Mouse (Mus musculus): ENCODE data around the gene Il10.

Il10 gene

DNA sequence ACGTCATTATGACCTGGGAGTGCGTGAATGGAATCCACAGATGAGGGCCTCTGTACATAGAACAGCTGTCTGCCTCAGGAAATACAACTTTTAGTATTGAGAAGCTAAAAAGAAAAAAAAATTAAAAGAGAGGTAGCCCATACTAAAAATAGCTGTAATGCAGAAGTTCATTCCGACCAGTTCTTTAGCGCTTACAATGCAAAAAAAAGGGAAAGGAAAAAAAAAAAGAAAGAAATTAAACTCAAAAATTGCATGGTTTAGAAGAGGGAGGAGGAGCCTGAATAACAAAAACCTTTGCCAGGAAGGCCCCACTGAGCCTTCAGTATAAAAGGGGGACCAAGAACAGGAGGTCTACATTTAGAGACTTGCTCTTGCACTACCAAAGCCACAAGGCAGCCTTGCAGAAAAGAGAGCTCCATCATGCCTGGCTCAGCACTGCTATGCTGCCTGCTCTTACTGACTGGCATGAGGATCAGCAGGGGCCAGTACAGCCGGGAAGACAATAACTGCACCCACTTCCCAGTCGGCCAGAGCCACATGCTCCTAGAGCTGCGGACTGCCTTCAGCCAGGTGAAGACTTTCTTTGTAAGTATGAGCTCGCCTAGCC is at the start of gene Il10:
Gene Il10, plus strand, starts transcription at position 354 of the 607 bp plus-strand sequence.
- no peak for DNase-seq

DNA sequence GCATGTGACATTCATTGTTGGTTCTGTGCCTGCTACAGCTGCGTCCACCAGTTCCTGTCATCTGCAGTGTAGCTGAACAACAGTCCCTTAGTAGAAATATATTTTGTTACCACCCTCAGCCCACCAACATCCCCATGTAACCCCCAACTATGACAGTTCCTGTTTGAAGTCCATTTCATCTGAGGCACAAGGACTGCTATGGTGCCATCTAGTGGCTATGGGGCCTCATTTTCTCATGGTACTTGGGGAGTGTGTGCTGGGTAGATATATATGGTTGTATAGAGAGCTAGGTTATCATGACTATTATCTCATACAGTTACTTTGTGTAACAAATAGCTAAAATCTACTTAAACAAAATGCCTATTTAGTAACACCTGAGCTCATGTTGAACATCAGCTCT is 40.2 kb upstream of the Il10 start:
- peak; percentile 70 for DNase-seq

DNA sequence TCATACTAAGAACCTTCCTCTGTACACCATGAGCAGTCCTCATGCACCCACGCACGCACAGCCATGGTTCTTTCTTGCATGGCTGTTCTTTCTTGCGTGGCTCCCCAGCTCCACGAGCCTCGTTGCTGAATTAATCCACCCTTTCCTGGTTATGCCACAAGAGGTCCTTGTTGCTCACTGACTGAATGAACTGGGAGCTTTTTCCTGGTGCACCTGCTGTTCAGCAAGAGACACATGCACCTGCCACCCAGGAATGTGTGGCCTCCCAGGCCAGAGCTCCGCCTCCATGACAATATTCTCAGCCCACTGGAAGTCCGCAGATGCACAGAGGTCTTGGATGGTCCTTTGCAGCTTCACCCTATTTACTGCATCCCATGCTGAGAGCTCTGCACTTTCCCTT is 35.2 kb upstream of the Il10 start:
- DNase-seq = peak; percentile 17

DNA sequence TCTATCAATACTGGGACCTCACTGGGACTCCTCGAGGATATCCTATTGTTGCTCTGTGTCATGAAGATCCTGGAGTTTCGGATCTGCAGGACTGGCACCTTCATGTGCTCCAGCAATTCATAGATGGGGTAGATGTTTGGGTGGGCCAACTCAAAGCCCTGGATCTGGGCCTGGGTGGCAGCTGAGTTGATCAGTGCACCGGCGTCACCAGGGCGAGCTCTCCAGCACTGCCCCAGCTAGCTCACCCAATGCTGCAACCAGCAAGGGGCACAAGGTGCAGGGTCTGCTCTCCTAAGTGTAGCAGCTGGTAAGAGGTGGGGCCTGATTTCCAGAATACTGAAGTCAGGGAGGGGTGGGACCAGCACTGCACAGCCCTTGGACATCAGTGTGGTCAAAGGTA is 32.6 kb upstream of the Il10 start:
- DNase-seq = no peak

DNA sequence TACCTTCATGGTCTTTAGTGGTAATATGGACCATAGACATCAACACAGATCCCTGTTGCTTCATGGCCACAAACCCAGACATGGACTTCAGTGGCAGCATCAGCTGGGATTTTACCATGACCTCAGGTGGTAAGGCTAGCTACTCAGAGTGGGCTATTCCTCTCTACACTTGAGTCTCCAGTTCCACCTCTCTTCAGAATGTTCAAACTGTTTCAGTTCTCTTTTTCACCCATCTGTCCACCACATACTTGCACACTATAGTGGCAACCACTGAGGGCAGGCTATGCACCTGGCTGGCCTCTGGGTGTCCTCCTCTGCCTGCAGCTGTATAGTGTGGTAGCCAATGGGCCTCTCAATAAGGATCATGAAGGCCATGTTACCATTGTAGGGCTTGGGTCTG is 32.2 kb upstream of the Il10 start:
- no peak for DNase-seq

DNA sequence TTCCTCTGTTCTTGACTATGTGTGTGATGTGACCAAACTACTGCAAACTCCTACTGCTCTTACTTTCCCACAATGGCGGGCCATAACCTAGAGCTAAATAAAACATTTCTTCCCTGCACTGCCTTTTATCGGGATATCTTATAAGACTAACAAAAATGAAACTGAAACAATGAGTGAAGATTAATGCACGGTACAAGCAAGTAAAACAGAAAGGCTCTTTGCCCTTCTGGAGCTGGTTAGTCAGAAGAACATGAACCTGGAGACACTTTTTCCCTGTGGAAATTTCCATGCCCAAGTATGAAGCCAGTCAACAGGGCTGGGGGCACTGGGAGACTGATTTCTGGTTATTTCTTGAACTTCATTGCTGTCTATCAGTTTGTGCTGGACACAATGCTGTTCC is 30.3 kb upstream of the Il10 start:
- DNase-seq = no peak

DNA sequence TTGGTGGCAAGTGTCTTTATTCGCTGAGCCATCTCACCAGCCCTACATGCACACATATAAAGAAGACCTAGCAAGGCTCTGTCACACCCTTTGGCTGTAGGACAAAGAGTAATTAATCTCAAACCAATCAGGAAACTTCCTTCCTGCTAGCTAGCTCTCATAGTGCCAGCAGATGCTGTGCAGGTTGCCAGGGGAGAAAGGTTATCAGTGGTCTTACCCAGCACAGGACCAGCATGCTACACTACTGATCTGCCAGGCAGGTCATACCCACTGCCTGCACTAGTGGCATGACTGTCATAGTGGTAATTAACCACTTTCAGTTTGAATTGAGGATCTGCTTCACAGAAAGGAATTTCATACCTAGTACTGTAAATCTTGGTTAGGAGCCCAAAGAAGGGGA is 29.2 kb upstream of the Il10 start:
- no peak for DNase-seq

DNA sequence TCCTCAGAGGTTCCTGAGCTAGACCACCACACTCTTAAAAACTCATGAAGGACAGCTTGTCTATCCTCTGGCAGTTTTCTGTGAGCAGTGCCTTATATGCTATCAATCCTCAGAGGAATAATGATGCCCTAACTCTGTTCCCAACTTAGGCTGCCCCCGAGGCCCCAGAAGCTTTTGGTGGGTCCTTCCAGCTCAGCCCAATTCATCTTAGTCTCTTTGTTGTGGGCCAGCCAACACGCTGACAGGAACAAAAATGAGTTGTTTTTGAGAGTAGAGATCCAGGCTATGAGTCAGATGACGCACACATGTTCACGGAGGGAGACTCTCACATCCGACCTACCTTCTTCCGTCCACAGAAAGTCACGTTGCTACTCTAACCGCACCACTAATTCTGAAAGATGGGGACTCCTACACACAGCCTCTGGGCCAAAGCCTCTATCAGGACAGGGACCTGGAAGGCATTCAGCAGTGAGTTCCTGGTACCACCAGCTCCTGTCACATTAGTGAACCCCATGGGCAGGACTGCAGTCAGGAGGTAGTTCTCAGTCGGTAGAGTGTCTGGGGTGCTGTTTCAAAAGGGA is 26.0 kb upstream of the Il10 start:
- no peak for DNase-seq

DNA sequence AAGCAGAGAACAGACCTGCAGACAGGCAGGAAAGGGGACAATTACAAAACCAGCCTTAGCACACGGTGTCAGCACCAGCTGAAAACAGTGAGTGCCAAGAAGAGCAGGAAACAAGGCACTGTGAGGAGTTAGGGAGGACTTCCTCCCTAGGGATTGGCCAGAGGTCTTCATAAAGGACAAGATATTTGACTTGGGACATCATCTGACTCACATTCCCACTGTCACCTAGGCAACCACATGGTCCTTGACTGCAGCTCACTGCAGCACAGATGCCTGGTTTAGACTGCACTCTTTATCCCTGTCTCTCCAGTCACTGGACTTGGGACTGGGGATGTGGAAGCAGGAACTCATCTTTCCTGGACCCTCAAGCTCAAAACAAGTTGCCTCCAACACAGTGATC is 24.1 kb upstream of the Il10 start:
- no peak for DNase-seq

DNA sequence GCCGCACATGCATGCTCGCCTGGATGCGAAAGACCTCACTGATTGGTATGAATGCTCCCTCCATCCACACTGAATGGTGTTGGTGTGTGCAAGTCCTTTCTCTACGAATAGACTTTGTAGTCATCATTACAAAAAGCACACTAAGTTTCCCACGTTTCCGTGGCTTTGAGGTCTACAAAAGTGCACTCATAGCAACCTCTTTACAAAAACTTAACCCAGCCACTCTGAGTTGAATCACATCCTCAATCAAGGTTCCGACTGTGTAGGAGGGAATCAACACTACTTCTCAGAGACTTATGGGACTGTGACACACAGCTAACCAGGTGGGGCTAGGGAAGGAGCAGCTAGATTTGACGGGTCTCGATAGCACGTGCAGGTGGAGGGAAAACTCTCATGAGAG is 23.3 kb upstream of the Il10 start:
- DNase-seq = no peak

DNA sequence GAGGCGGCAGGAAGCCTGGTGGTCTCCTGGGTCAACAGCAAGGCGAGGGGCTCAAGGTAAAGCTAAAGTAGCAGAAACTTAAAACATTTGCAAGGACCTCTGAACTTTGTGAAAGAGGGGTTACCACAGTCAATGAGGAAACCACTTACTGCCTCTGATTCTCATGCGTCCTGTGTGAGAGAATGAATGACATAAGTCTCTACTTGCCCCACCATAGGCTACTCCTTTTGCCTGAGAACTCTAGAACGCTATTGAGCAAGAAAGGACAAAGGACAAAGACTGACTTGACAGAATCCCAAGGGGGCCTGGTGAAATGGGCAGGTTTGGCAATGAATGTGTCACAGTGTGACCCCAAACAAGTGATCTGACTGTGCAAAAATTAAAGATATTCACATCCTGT is 22.2 kb upstream of the Il10 start:
- DNase-seq = no peak

DNA sequence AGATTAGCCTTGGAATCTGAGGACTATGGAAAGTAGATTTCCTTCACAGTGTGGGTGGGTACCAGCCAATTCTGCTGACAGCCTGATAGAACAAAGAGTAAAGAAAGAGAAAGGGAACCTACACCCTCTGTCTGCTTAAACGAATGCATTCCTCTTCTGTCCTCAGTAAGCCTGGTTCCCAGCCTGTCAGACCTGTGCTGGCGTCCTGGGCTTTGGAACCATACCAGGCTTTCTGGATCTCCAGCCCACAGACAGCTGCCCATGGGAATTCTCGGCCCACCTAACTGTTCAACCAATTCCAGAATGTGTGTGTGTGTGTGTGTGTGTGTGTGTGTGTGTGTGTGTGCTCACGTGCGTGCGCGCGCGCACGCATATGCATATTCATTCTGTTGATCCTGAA is 21.3 kb upstream of the Il10 start:
- DNase-seq = no peak

DNA sequence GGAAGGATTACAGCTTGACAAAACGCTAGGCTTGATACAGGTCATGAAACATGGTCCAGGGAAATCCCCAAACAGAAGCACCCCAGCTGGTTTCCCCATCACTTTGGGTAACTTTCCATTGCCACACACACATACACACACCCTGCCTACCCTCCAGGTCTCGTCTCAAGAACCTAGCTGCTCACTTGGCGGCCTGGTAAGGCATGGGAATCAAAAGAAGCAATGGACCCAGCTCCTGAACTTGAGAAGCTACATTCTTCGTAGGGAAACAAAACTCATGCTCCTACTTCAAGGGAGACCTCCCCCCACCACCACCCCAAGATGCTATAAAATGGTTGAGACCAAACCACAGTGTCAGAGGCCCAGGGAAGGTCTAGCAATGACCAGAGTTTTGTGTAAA is 19.9 kb upstream of the Il10 start:
- no peak for DNase-seq

DNA sequence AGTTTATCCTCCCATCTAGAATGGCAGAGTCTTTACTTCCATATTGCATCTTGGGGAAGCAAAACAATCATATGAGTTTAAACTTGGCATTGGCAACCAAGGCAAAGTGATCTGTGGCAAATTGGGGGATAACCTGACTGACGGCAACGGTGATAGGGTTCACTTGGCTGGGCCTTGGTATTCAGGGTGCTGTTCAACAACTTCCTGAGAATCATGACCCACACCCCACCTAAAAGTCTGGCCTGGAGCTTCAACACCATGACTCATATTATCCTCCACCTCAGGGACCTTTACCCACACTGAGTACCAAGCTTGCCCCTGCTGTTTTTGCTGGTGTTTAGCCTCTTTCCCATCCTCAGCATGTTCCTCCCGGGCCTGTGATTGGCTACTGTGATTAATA is 19.3 kb upstream of the Il10 start:
- no peak for DNase-seq

DNA sequence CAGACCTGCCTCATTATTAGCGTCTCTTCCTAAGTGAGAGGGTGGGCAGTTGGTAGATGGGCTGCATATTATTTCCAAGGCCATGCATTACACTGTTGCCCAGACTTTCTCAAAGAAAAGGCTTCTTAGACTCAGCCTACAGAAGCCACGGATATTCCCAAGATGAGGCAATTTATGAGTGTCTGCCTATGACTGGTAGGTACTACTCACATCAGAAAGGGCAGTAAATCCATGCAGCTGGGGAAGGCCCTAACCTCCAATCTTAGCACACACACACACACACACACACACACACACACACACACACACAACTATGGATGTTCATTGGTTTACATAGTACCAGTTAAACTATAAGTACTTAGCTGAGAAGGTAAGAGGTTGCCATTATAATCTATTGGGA is 17.1 kb upstream of the Il10 start:
- DNase-seq = no peak

DNA sequence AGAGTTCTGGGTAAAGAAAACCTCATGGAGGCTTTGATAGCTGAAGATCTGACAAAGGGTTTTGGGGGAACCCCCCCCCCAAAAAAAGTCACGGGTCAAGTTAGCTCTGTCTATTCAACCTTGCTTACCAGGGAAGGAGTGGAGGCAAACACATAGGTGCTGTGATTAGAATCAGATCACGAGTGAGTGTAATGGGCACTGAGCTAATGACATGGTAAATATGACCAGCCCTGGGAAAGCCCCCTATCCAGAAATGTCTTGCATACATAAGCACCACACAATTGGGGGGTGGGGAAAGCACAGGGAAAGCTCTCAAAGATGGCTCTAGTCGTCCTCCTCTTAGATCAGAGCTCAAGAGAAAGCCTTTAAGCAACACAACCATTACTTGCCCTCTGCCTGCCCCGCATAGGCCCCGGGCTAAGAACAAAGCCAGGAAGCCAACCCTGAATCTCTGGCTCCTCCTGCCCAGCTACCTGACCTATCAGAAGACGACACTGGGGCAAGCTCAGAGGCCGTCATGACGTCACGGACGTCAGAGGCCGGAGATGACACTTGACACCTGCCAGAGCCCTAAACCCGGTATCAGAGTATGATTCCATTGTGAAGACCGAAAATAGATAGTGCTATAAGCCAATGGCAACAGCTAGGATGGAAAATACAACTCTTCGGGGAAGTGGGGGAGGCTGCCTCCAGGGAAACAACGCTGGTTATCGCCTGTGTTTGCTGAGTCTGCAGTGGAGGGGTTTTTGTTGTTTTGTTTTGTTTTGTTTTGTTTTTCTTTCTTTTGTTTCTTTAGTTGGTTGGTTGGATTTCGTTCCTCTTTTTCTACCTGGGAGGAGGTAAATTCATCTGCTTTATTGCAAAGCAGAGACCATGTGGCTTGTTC is 16.4 kb upstream of the Il10 start:
- no peak for DNase-seq

DNA sequence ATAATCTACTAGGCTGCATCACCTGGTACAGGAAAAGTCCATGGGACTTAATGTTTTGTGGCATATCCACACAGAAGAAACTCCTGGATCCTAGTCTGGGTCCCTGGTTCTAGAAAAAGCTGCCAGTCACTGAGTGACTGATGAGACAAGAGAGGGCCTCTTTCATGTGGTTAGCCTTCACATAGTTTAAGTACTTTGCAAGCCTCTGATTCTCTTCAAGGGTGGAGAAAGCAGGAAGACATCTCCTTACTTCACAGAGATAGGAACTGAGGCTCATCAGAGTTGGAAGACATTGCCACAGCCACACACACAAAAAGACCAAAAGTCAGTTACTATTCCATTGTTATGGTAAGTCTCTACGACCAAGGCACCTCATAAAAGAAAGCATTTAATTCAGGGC is 13.6 kb upstream of the Il10 start:
- DNase-seq = no peak

DNA sequence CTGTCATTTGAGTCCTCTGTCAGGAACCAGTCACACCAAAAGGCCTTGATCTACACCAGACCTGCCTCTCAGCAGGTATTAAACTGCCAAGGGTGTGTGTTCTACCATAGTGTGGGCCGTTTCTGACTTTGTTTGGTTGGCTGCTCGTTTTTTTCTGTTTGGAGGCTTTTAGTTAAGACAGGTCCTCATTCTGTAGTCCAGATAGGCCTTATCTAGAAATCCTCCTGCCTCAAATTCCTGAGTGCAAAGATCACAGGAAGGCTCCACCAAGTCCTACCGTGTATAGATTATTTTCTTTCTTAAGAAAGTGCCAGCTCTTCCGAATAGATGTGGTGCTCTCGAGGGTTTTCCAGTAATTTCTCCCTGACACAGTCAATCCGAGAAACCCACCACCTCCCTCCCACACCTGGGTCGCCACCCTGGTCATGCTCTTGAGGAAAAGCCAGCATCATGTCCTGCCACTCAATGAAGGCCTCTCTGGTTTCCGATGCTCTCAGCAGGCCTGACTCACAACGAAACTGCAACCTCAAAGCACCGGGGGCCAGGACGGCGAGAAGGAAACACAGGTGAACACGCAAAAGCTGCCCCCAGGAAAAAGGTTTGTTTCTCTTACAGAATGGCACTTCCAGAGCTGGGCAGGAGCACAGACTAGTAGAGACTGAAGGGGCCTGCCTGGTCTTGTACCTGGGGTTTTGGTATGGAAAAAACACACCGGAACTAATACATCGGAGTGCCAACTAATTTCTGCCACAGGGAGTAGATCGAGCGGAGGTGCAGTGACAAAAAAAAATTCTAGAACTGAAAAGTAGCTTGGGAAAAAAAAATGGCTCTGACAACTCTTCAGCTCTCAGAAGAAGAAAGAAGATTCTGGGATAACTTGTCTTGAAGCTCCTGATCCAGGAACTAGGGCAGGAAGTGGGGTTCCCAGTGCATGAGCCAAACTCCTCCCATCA is 9.2 kb upstream of the Il10 start:
- no peak for DNase-seq

DNA sequence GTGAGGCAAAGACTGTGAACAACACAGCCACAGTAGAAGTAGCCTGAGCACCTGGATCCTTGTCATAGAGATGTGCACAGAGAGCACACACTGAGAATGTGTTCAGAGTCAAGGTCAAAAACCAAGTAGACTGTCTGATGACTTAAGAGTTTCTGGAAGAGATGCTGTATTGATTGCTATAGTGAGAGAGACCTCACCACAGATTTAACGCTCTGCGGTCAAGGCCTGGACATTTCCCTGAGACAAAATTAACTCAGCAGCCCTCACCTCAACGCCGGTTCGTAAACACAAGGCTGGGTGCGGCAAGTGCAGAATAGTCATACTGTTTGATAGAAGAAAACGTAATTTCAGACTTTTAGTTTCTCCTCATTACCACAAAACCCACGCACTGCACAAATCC is 7.2 kb upstream of the Il10 start:
- no peak for DNase-seq

DNA sequence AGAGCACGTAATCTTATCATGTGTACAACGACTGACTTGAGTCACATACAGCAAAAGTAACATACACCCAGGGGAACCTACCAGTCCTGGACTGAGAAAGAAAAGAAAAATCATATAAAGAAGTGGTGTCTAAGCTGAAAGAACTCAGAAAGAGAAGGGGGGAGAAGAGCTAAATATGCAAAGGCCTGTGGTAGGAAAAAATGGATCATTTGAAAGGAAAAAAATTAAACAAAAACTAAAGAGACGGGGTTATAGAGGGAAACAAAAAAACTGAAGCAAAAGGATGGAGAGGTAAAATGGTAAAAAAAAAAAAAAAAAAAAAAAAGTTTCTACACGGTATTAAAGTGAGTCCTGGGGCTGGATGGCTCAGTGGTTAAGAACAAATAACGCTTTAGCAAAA is 5.7 kb upstream of the Il10 start:
- DNase-seq = no peak

DNA sequence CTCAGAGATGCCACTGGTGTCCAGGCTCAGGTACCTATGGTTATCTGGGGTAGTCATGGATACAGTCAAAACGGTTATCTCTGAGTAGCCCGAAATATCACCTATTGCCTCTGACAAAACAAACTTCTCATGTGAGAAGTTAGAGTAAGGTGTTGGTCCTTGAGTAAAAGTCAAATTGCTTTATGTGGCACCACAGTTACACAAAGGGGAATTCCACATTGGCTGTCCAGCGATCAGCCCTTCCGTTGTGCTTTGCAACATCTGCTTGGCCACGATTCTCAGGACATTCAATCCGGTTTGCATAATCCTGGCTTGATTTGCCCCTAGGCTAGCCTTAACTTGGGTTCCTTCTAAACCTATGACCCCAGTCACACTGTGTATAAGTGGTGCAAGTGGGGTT is 4.4 kb upstream of the Il10 start:
- no peak for DNase-seq

DNA sequence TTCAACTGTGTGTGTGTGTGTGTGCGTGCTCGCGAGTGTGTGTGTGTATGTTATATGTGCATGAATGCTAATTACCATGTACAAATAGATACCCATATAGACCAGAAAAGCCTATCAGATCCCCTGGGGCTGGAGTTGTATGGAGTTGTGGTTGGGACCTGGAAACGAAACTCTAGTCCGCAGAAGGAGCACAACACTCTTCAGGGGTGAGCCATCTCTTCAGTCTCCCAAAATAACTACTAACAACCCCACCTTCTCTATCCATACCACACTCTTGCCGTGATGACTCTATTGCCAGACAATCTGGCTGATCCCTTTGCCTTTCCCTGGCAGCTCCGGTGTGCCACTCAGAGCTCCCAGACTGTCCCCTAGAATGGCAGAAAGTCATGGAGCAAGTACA is 3.8 kb upstream of the Il10 start:
- no peak for DNase-seq
